Mouse (Mus musculus) cerebral cortex, adult 2 months (tissue): Measurements from ENCODE around the gene B3gntl1.

Source experiments
- WGBS: fragments of 180-500 bp; shearing (Covaris S2); methylation state at CpG from one replicate; pipeline ENCODE4 v1.1.7; 2018; 5-methylcytosine and 5-hydroxymethylcytosine counted together

The B3gntl1 gene

GRCm38 (mm10) chr11:121685491-121686001 lies 12.6 kb upstream of the B3gntl1 start:
- whole genome bisulfite sequencing: 86% methylated on average over 6 of the region's 6 CpGs

GRCm38 (mm10) chr11:121683243-121683642 lies 10.3 kb upstream of the B3gntl1 start:
- 64% methylated on average over 3 of the region's 3 CpGs for WGBS

- WGBS: 81% methylated on average over 5 of the region's 5 CpGs
Observed at GRCm38 (mm10) chr11:121680750-121681149, 7.8 kb upstream of the B3gntl1 start.

GRCm38 (mm10) chr11:121679581-121679980 lies 6.6 kb upstream of the B3gntl1 start:
- WGBS: 58% methylated on average over 2 of the region's 2 CpGs

GRCm38 (mm10) chr11:121676836-121677235 lies 3.9 kb upstream of the B3gntl1 start:
- 95% methylated on average over 2 of the region's 2 CpGs for WGBS

- 52% methylated on average over 7 of the region's 7 CpGs for WGBS
Observed at GRCm38 (mm10) chr11:121673629-121674028, 676 bp upstream of the B3gntl1 start.

- 2% methylated on average over 22 of the region's 22 CpGs for WGBS
Observed at GRCm38 (mm10) chr11:121672312-121672989, 502 bp downstream of the B3gntl1 start.

- WGBS: 92% methylated on average over 5 of the region's 5 CpGs
Observed at GRCm38 (mm10) chr11:121670926-121671325, 2.0 kb downstream of the B3gntl1 start.

- 95% methylated on average over 5 of the region's 5 CpGs for WGBS
Observed at GRCm38 (mm10) chr11:121668776-121669175, 4.2 kb downstream of the B3gntl1 start.

GRCm38 (mm10) chr11:121667541-121667940 lies 5.4 kb downstream of the B3gntl1 start:
- 96% methylated on average over 4 of the region's 4 CpGs for WGBS

GRCm38 (mm10) chr11:121661116-121661515 lies 11.8 kb downstream of the B3gntl1 start:
- WGBS: 68% methylated on average over 2 of the region's 2 CpGs

GRCm38 (mm10) chr11:121660604-121661003 lies 12.3 kb downstream of the B3gntl1 start:
- 94% methylated on average over 2 of the region's 2 CpGs for WGBS

GRCm38 (mm10) chr11:121658151-121658550 lies 14.8 kb downstream of the B3gntl1 start:
- 21% methylated on average over 1 of the region's 1 CpGs for WGBS

GRCm38 (mm10) chr11:121655807-121656511 lies 17.0 kb downstream of the B3gntl1 start:
- 88% methylated on average over 6 of the region's 6 CpGs for WGBS

- WGBS: 53% methylated on average over 6 of the region's 6 CpGs
Observed at GRCm38 (mm10) chr11:121655166-121655806, 17.7 kb downstream of the B3gntl1 start.

- WGBS: 62% methylated on average over 9 of the region's 9 CpGs
Observed at GRCm38 (mm10) chr11:121654406-121654945, 18.5 kb downstream of the B3gntl1 start.

GRCm38 (mm10) chr11:121653631-121654030 lies 19.3 kb downstream of the B3gntl1 start:
- 50% methylated on average over 4 of the region's 4 CpGs for WGBS

- 58% methylated on average over 10 of the region's 10 CpGs for WGBS
Observed at GRCm38 (mm10) chr11:121652547-121653305, 20.2 kb downstream of the B3gntl1 start.

GRCm38 (mm10) chr11:121651983-121652382 lies 21.0 kb downstream of the B3gntl1 start:
- WGBS: 92% methylated on average over 5 of the region's 5 CpGs

GRCm38 (mm10) chr11:121651556-121651955 lies 21.4 kb downstream of the B3gntl1 start:
- 97% methylated on average over 9 of the region's 9 CpGs for WGBS

GRCm38 (mm10) chr11:121650668-121651067 lies 22.3 kb downstream of the B3gntl1 start:
- WGBS: 90% methylated on average over 11 of the region's 11 CpGs
